Mouse (Mus musculus) embryonic facial prominence, embryonic 14.5 days (tissue): ENCODE measurements at regions not wholly inside any gene's neighbourhood (a gene's known extent, or its start where the extent isn't known, plus 50 kb on each side); places are given as distances from the start of the nearest gene placed in this dataset.
A peak's percentile ranks its signal among the peaks of the same experiment; 100 is the strongest.

Source experiments
- ATAC-seq: fragments of 200-750 bp; cut with Nextera tagmentation; 2 replicates; pipeline ENCODE4 v1.8.0; 2017; ENCODE audit warnings: low read depth, moderate number of reproducible peaks, moderate TSS enrichment
- DNase-seq: peaks from one replicate; pipeline ENCODE4 v3.0.0-alpha.2; 2015; ENCODE audit warnings: low spot score
- H3K27ac ChIP-seq: fragments of 300-500 bp; sonication (generic); replicated peaks from 2 replicates; pipeline ENCODE4 v1.5.1; 2014; ENCODE audit warnings: low read depth, mild to moderate bottlenecking, low read length, moderate library complexity
- H3K27me3 ChIP-seq: fragments of 300-500 bp; sonication (generic); replicated peaks from 2 replicates; pipeline ENCODE4 v1.6.1; 2014; ENCODE audit warnings: low read length; ENCODE audit not compliant: control insufficient read depth, insufficient read depth
- H3K36me3 ChIP-seq: fragments of 300-500 bp; sonication (generic); 2 replicates; pipeline ENCODE4 v1.6.1; 2014; ENCODE audit warnings: low read length, mixed read lengths; ENCODE audit not compliant: control insufficient read depth, insufficient read depth
- H3K4me1 ChIP-seq: fragments of 300-500 bp; sonication (generic); 2 replicates; pipeline ENCODE4 v1.6.1; 2014; ENCODE audit warnings: antibody characterized with exemption, low read length; ENCODE audit not compliant: control insufficient read depth, insufficient read depth
- H3K4me2 ChIP-seq: fragments of 300-500 bp; sonication (generic); 2 replicates; pipeline ENCODE4 v1.6.1; 2014; ENCODE audit warnings: low read depth, mild to moderate bottlenecking, low read length, moderate library complexity, mixed read lengths
- H3K4me3 ChIP-seq: fragments of 300-500 bp; sonication (generic); 2 replicates; pipeline ENCODE4 v1.5.1; 2014; ENCODE audit warnings: low read depth, mild to moderate bottlenecking, low read length
- H3K9ac ChIP-seq: fragments of 300-500 bp; sonication (generic); 2 replicates; pipeline ENCODE4 v1.6.1; 2014; ENCODE audit warnings: low read depth, mild to moderate bottlenecking, low read length, moderate library complexity, mixed read lengths
- H3K9me3 ChIP-seq: fragments of 300-500 bp; sonication (generic); 2 replicates; pipeline ENCODE4 v1.6.1; 2016; ENCODE audit warnings: low read length; ENCODE audit not compliant: control insufficient read depth
- WGBS: fragments of 180-500 bp; shearing (Covaris S2); extraction: QIAGEN DNeasy Blood & Tissue Kit; methylation state at CpG from one replicate; pipeline ENCODE4 v1.1.7; 2014; 5-methylcytosine and 5-hydroxymethylcytosine counted together

- 60% methylated on average over 5 of the region's 5 CpGs for WGBS
- H3K9me3 ChIP-seq, result no peaks in the 10 kb centered on the region
Observed at GRCm38 (mm10) chr12:70711030-70711429, 114.3 kb upstream of the Frmd6 start.

DNA sequence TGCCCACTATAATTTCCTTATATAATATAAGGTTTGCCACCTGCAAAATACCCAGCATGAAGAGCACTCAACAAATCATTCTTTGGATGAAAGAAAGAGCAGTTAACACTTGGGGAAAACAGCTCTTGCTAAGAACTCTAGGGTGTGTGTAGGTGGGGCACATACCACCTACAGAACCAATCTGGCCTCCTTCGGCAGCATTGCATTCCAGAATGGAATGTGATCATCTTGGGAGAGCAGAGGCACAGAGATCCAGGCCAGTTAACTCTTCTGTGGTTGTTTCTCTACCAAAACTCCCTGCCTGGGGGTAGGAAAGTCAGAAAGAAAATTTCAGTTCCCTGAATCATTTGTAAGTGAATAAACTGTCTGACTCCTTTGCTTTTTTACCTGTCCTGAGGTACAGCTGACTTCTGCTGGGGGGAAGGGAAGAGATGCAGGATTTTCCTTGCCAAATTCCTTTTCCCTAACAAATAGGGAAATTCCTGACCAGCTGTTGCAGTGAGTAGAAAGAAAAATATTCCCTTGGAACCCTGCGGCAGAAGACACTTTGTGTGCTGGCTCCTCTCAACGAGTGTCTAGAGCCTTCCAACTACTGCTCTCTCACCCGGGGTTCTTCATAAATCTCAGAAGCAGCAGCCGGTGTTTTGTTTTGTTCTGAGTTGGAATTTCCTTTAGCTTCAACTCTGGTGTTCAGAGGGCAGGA is 112.8 kb upstream of the Frmd6 start:
- Histone ChIP-seq H3K9ac (no peak overlapping the region), H3K4me2 (no peak overlapping the region), H3K4me3 (no peak overlapping the region), H3K27ac (peak overlapping the region; percentile 61; the same call in 1 of the 2 replicates), H3K9me3 (no peaks in the 10 kb centered on the region), H3K27me3 (no peaks in the 10 kb centered on the region), H3K36me3 (no peaks in the 10 kb centered on the region), H3K4me1 (peaks cover 20% of the 10 kb centered on the region)
- WGBS, result 25% methylated on average over 5 of the region's 5 CpGs
- DNase-seq (peak; percentile 67), ATAC-seq (0 out of 2 replicates have a peak, but pooled peaks have one; percentile 63)

More at GRCm38 (mm10) chr12:70711030-70711429, 114.3 kb upstream of the Frmd6 start:
- Histone ChIP-seq H3K4me1 (peaks cover 26% of the 10 kb centered on the region), H3K27ac (no peak overlapping the region), H3K4me2 (no peak overlapping the region), H3K4me3 (no peak overlapping the region), H3K36me3 (no peaks in the 10 kb centered on the region), H3K9ac (no peak overlapping the region), H3K27me3 (no peaks in the 10 kb centered on the region)
- ATAC-seq (no peak), DNase-seq (no peak)

DNA sequence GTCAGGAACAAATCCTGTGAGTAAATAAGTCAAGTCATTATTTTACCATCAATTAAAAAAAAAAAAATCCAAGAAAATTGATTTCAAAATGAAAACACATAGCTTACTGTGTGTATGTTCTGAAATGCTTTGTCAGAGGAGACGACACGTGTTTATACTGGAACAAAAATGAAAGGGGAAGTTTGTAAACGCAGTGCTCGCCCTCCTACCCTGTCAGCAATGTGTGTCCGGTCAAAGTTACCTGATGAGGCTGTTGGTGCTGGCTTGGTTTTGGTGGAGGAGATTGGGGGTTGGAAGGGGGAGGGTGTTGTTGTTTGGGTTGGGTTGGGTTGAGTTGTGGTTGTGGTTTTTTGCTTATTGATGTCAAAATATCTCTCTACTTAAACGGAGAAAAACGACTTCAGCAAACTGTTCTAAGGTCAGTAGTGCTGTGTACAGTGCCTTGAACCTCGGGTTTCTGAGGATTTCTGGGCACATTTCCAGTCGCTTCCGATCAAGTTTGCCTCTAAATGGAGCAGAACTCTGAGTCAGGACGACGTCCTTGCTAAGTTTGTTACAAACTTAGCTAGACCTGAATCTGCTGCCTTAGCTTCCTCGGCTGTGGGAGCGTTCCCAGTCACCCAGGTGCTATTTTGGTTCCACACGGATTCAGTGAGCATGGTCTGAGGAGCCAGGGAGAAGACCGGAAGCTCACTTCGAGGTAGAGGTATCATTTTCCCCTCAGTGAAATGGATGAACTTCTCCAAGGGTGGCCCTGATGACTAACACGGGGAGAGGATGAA is 111.6 kb upstream of the Frmd6 start:
- Histone ChIP-seq H3K36me3 (no peaks in the 10 kb centered on the region), H3K9ac (no peak overlapping the region), H3K4me3 (no peak overlapping the region), H3K27me3 (no peaks in the 10 kb centered on the region), H3K9me3 (no peaks in the 10 kb centered on the region), H3K4me1 (peaks cover 16% of the 10 kb centered on the region), H3K4me2 (no peak overlapping the region), H3K27ac (no peak overlapping the region; the same call in 1 of the 2 replicates)
- WGBS, result 50% methylated on average over 18 of the region's 18 CpGs
- ATAC-seq (no peak), DNase-seq (peak; percentile 31)

DNA sequence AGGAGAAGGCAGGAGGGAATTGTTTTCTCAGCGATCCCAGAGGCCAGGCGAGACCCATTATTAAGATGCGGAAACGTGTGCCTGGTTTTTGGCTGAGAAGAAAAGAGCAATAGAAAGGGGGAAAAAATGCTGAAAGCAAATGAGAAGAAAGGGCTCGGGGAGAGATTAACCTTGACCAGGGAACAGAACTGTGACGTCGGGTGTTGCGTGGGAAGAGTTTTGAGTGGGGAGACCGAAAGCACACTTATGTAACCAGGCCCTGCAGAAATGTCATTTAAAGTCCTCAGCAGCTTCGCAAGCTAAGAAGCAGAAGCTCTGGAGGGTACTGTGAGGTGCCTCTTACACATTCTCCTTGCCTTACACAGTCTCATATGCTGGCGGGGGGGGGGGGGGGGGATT is 111.0 kb upstream of the Frmd6 start:
- no peak for DNase-seq
- no peak overlapping the region for H3K4me3 ChIP-seq
- H3K4me1 ChIP-seq, result peaks cover 19% of the 10 kb centered on the region
- ATAC-seq, result no peak
- no peak overlapping the region for H3K4me2 ChIP-seq
- H3K9ac ChIP-seq, result no peak overlapping the region
- WGBS, result 42% methylated on average over 10 of the region's 11 CpGs
- H3K36me3 ChIP-seq, result no peaks in the 10 kb centered on the region
- no peaks in the 10 kb centered on the region for H3K9me3 ChIP-seq
- no peak overlapping the region; the same call in 1 of the 2 replicates for H3K27ac ChIP-seq
- no peaks in the 10 kb centered on the region for H3K27me3 ChIP-seq

- Histone ChIP-seq H3K36me3 (no peaks in the 10 kb centered on the region), H3K4me1 (peaks cover 32% of the 10 kb centered on the region), H3K9me3 (no peaks in the 10 kb centered on the region), H3K9ac (no peak overlapping the region), H3K4me3 (no peak overlapping the region), H3K27ac (no peak overlapping the region), H3K4me2 (no peak overlapping the region), H3K27me3 (no peaks in the 10 kb centered on the region)
- 97% methylated on average over 2 of the region's 2 CpGs for WGBS
- ATAC-seq (no peak), DNase-seq (no peak)
Observed at GRCm38 (mm10) chr12:70715836-70716235, 109.5 kb upstream of the Frmd6 start.

DNA sequence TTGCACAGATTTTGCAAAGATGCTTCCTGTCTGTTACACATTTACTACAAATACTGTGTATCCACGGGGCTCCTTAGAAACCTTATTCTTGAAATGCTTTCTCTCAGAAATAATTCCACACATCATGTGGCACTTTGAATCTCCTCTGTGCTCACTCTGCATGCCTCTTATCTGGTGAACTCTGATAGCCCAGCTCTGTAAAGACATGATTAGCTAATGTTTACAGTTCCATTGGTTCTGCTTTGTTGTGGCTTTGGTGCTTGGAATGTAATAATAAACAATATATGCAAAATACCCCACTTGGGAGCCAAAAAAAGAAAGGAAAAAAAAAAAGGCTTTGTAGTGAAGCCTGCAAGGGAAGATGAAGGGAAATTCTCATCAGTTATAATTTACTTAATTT is 106.7 kb upstream of the Frmd6 start:
- no peak for ATAC-seq
- H3K4me3 ChIP-seq, result no peak overlapping the region
- H3K27ac ChIP-seq, result 0 out of 2 replicates have a peak overlapping the region, but pooled peaks have one; percentile 1

GRCm38 (mm10) chr12:70719255-70719654 is 106.1 kb upstream of the Frmd6 start:
- DNase-seq (peak; percentile 84), ATAC-seq (peak; percentile 72)
- Histone ChIP-seq H3K4me1 (peaks cover 18% of the 10 kb centered on the region), H3K36me3 (no peaks in the 10 kb centered on the region), H3K4me2 (no peak overlapping the region), H3K9ac (no peak overlapping the region), H3K27me3 (no peaks in the 10 kb centered on the region), H3K27ac (0 out of 2 replicates have a peak overlapping the region, but pooled peaks have one; percentile 19), H3K9me3 (no peaks in the 10 kb centered on the region), H3K4me3 (no peak overlapping the region)
- 37% methylated on average over 4 of the region's 4 CpGs for whole genome bisulfite sequencing

More for the DNA sequence above, 106.7 kb upstream of the Frmd6 start:
- H3K36me3 ChIP-seq, result no peaks in the 10 kb centered on the region
- H3K4me1 ChIP-seq, result peaks cover 25% of the 10 kb centered on the region
- H3K4me2 ChIP-seq, result no peak overlapping the region
- peak; percentile 32 for DNase-seq
- H3K27me3 ChIP-seq, result no peaks in the 10 kb centered on the region
- no peak overlapping the region for H3K9ac ChIP-seq
- no peaks in the 10 kb centered on the region for H3K9me3 ChIP-seq
- 39% methylated on average over 1 of the region's 1 CpGs for WGBS

DNA sequence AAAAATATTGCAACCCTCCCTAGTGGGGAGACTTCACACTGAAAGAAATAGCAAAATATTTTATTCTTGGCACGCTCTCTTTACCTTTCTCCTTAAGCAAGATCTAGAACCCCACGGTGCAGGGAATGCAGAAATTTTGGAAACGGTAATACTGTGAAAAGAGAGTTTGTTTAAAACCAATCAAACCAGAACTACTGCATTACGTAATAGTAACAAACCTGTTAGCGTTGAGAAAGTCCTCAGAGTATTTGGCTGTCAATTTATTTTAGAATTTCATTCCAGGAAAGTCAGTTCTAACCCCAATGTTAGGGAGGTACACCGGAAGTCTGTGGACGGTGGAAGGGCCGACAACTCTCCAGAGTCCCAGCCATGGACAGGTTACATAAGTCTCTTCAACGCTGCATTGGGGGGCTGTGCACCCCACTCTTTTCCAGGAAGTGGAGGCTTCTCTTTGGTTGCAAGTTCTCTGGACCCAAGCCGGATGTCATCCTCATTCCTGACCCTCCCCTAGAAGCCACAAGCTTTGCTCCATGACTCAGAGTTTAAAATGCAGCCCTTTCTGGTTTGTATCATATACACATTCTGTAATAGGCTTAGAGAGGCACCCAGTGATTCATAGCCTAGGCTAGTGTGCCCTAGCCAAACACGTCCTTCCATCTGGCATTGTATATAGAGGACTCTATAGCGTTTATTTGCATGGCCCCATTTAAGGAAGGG is 105.0 kb upstream of the Frmd6 start:
- Histone ChIP-seq H3K4me2 (no peak overlapping the region), H3K9me3 (no peaks in the 10 kb centered on the region), H3K36me3 (no peaks in the 10 kb centered on the region), H3K9ac (no peak overlapping the region), H3K27me3 (no peaks in the 10 kb centered on the region), H3K4me1 (peaks cover 16% of the 10 kb centered on the region), H3K4me3 (no peak overlapping the region), H3K27ac (no peak overlapping the region; the same call in 1 of the 2 replicates)
- DNase-seq, result peak; percentile 39
- WGBS, result 59% methylated on average over 12 of the region's 12 CpGs
- ATAC-seq, result peak; percentile 55; the same call in 1 of the 2 replicates
